Mouse (Mus musculus) inflammation-experienced regulatory T-cells, adult 6 months (primary cell): ENCODE results near the gene Lzts2. TPM values are rescaled to one million over a fixed set of nuclear protein-coding genes. Genes with fewer than 3 reads are reported as not detected.

Source experiments
- ATAC-seq: one replicate; pipeline ENCODE4 v1.8.0; 2017
- polyA plus RNA-seq, 3 experiments: library from polyadenylated mRNA; unstranded; fragments of 100-300 nt; shearing (Covaris generic); gene quantifications; one replicate each; pipeline ENCODE4 v1.2.1; 2017

Gene Lzts2
- polyA plus RNA-seq, result 1 to 10 TPM in 1 of 3 experiments, under 1 TPM in 1, not detected in 1; 0.99 to 1.1 TPM

GRCm38 (mm10) chr19:45014335-45014971 lies at the start of gene Lzts2:
TSS of gene Lzts2 (plus strand) at chr19:45014414.
- peak; percentile 22 for ATAC-seq

GRCm38 (mm10) chr19:44965978-44966377 lies 48.2 kb upstream of the Lzts2 start:
- no peak for ATAC-seq

DNA sequence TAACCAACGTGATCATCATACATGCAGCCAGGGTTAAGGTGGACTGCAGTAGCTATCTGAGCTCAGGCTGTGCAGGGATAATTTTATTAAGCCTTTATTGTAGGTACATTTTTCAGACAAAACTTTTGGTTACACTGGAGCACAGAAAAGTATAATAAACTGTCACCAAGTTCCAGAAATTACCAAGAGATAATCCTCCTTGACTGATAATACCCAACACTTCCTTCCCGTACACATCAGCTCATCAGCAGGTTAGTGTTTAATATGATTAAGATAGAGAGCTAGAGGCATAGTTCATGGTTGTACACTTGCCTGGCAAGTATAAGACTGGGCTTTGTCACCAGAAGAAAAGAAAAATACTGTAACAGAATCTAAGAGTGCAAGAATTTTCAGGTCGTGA lies 45.9 kb upstream of the Lzts2 start:
- ATAC-seq, result no peak

DNA sequence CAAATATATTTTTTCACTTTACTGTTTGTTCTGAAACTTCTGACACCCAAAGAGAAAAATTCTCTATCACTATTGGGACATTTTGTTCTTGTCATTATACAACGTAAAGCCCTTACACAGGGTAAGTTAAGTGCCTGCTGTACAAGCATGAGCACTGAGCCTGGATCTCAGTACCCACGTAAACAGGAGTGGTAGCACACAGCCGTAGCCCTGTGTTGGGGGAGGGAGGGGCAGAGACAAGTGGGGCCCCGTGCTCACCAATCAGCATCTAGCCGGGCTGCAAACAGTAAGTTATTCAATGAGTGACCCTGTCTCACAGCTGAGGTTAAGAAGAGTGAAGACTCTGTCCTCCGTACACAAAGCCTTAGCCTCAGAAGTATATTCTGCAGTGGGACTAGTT lies 37.6 kb upstream of the Lzts2 start:
- ATAC-seq, result no peak

- no peak for ATAC-seq
Measured at GRCm38 (mm10) chr19:44977148-44977547, 37.1 kb upstream of the Lzts2 start.

DNA sequence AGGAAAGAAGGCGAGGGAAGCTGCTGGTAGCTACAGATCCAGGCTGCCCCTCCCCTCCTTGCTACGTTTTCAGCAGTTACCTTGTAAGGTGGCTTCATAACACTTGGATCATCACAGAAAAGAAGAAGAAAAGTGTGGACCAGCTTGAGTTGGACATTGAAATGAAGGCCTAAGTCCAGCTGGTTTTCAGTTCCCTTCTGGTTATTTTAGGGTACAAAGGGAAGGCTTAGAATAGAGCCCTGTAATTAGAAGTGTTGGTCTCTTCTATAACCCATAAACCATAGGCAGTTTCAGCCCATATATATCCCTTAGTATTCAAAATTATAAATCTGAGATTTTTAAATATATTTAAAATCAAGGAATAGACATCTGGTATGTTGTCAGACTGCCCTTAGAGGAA lies 33.4 kb upstream of the Lzts2 start:
- no peak for ATAC-seq

- ATAC-seq, result no peak
Measured at GRCm38 (mm10) chr19:44982477-44983115, 31.6 kb upstream of the Lzts2 start.

DNA sequence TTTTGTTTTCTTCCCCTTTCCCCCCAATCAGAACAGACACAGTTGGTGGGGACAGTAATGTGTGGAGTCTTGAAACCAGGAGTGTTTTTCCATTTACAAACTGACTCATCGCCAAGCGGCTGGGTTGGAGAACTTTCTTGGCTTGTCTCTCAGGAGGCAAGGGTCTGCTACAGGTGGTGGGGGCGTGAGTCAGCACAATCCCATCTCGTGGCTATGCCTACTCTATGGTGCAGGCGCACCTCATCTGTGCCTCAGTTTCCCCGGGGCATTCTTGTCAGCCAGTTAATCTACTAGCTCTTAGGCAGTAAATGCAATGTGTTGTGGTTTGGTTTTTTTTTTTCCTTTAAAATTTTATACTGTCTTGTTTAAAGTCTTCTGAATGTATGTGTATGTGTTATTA lies 30.8 kb upstream of the Lzts2 start:
- no peak for ATAC-seq

DNA sequence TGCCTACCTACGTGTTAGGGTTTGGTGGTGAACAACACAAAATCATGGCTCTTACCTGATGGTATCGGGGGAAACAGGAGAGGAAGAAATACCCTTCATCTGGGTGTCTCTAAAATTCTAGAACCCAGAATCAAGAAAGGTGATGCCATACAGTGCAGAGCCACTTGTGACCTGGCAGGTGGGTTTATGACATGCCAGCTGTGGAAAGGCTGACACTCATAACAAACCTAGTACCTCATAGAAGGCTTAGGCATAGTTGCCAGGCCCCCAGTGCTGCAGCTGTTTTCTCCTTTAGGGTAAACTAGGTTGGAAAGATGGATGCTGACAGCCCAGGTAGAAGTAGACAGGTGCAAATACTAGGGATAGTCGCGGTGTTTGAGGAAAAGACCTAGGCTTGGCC lies 29.8 kb upstream of the Lzts2 start:
- ATAC-seq, result no peak

DNA sequence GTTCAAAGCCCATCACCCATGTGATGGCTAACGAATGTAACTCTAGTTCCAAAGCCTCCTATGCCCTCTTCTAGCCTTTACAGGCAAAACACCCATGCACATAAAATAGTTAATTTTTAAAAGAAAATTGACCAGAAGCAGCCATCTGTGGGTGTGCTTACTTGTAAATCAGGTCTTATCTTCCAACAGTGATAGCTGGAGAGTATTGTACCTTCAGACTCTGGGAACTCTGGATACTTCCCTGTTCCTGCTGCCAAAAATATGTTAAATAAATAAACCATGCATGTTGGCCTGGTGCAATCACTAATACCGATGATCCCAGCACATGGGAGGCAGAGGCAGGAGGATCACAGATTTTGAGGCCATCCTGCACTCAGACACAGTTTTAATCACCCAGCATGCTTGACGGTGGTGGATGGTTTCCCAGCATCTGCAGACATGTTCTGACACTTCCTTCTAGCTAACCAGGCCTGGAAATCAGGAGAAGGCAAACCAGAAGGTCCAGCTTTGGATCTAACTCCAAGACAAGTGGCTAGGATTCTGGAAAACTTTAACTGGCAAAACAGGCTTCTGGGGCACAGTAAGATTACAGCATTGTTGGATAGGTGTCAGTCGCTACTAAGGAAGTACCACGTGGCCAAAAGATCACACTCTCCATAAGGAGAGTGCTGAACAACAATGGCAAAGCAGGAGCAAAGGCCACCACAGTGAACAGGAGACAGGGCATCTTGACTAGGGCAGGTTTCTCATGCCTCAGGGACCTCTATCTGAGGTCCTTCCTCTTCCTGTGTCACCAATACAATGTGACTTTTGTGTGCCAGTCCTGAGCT lies 28.8 kb upstream of the Lzts2 start:
- no peak for ATAC-seq

GRCm38 (mm10) chr19:44987004-44987403 lies 27.2 kb upstream of the Lzts2 start:
- ATAC-seq, result no peak

DNA sequence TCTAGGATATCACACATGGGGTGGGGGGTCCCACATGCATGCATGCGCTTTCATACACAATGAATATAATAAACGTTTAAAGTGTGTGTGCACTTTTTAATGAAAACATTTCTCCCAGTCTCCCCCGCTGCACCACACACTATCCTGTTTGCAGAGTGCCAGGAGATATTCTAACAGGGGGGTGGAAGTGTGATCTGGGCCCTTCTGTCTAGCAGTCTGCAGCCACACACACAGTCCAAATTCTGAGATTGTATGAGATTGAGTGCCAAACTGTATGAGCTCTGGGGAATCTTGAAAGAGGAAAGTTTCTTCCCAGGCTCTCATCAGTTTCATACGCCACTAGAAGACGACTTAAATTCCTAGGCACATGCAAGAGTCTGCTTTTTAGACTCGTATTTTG lies 26.4 kb upstream of the Lzts2 start:
- ATAC-seq, result no peak

DNA sequence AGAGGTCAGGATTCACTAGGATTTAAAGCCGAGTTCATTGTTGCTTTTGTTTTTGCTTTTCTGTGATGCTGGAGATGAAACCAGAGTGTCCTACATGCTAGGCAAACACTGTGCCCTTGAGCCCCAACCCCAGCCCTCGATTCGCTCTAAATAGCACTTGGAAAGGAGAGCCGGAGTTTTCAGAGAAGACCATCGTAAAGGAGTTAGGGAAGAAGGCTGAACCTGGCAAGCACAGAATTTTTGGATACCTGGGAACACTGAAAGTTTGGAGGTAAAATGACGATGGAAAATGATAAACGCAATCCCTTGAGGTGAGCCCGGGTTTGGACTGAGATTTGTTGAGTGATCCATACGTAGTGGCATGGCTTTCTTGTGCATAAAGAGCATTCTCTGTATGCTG lies 25.9 kb upstream of the Lzts2 start:
- ATAC-seq, result no peak

DNA sequence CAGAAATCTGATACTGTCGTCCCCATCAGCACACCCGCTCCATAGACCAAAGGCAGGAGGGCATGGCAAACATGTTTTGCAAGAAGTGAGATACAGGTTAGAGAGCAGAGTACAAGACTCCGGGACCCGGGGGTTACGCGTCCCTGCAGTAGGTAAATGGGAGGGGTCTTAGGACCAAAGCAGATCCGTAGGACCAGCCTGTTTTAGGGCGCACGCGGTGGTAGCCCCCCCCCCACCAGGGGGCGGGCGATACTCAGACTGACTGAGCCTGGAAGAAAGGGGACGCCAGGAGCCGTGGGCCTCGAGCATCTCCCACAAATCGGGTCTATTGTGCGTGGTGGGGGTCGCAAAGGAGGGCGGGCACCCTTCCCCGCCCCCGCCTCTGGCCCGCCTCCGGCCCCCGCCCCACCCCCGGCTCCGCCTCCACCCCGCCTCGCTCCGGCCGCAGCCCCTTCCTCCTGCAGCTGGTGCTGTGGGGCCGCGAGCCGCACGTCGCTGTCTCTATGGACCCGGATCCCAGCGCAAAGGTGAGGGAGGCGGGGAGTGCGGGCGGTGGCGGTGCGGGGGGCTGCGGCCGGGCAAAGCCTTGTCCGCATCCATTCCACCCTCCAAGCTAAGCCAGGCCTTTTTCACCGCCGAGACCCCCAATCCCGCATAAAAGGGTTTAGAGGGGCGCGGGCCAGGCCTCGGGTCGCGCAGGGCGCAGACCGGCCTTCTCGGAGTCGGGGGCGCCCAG lies 25.2 kb upstream of the Lzts2 start, which contains the start of gene Sema4g:
TSS of gene Sema4g (plus strand) at position 271 of the 736 bp plus-strand sequence.
- ATAC-seq, result no peak

DNA sequence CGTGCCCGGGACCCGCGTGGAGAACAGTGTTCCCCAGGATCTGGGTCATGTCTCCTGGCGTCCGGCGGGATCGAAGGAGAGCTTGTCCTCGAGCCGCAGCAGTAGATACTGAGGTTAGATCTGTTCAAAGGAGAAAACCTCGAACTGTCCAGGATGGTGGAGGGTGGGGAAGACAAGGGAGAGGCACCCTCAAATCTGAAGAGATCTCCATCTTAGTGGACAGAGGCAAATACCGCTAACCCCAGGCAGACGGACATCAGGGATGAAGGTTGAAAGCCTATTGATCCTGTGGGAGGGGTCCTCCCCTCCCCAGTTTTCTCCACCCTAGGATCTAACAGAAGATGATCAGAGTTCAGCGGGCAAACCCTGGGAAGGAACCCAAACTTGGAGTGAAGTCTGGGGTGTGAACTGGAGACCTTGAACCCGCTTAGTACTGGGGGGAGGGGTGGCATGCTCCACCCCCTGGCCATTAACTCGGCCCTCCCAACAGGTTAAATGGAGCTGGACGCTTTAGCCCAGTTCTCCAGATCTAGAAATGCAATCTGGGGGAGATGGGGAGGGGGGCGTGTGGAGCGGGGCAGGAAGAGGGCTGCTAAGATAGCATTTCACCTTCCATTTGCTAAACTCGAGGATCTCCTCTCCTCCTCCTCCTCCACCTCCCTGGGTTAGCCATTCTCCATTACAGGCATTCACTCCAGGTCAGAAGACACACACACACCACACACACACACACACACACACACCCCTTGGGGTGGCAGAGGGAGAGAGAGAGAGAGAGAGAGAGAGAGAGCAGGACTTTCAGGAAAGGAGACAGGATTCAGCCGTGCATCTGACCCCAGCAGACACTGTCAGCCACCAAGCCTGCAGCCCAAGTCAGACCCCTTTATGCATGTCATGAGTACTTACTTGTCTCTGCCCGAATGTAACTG lies 24.4 kb upstream of the Lzts2 start:
- ATAC-seq, result no peak

DNA sequence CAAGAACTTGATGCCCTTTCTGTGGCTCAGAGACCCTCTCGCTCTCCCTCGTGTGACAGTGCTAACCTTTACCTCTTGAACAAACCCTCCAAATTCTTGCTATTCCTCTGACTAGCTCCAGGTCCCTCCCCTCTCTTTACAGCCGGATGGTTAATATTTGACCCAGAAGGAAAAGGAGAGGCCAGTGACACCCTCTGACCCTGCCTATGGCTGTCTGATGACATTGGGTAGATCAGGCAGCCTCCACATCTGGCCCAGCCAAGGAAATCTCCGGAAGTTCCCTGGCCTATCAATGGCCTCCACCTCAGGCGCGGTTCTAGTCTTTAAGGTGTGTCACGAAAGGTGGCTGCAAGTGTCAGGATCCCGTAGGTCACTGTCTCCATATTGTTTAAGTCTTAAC lies 23.2 kb upstream of the Lzts2 start:
- no peak for ATAC-seq

DNA sequence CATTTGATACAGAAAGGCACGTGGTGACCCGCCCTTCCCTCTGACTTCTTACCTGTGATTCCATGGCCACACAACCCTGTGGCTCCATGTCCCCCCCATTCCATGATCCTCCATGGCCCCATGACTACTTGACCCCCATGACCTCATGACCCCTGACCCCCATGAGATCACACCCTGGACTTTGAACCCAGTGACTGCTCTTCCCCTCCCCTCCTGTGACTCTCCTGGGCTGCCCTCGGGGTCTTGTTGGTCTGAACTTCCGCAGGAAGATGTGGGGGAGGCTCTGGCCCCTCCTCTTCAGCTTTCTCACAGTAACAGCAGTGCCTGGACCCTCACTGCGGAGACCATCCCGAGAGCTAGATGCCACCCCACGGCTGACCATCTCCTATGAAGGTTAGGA lies 22.0 kb upstream of the Lzts2 start:
- no peak for ATAC-seq

- no peak for ATAC-seq
Measured at GRCm38 (mm10) chr19:44992712-44993111, 21.5 kb upstream of the Lzts2 start.

DNA sequence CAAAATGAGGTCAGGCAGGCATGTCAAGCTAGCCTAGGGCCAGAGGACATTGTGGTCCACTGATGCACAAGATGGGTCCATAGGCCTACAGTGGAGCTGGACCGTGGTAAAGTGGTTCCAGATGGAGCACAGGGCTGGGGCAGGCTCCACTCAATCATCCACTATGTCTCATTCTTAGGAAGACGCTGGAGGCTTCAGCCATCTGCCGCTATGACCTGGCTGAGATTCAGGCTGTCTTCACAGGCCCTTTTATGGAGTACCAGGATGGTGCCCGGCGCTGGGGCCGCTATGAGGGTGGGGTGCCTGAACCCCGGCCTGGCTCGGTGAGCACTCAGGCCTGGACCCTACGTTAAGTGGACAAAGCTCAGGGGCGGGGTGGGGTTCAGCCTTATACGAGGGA lies 16.4 kb upstream of the Lzts2 start:
- ATAC-seq, result no peak

- ATAC-seq, result no peak
Measured at GRCm38 (mm10) chr19:44999647-45000046, 14.6 kb upstream of the Lzts2 start.

DNA sequence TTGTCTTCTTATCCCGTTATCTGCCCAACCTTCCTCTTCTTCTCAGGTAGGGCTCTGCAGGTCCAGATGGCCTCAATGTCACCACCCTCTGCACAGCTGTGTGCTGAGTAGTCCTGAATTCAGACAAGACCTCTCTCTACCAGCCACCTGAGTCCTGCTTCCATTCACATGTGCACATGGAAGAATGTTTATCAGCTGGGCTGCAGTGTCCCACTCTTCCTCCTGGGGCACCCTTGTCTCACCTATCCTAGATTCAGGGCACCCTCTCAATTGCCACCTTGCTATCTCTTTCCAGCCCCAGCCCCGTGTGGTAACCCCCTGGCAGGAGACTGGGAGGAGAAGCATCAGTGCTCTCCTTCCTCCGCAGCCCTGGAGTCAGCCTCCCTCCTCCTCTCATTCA lies 11.9 kb upstream of the Lzts2 start:
- ATAC-seq, result no peak
